Mouse (Mus musculus) limb, embryonic 12.5 days (tissue): ENCODE results near the gene Ddn. TPM values are rescaled to one million over a fixed set of nuclear protein-coding genes. Genes with fewer than 3 reads are reported as not detected.

Experiments
- ATAC-seq: fragments of 200-750 bp; cut with Nextera tagmentation; 2 replicates; pipeline ENCODE4 v1.8.0; 2017; ENCODE audit warnings: low read depth, moderate TSS enrichment; ENCODE audit not compliant: insufficient number of reproducible peaks, insufficient read depth, low FRiP score, low TSS enrichment
- H3K27ac ChIP-seq: fragments of 300-500 bp; sonication (generic); 2 replicates; pipeline ENCODE4 v1.5.1; 2016; ENCODE audit warnings: mild to moderate bottlenecking, moderate library complexity
- H3K27me3 ChIP-seq: fragments of 300-500 bp; sonication (generic); 2 replicates; pipeline ENCODE4 v1.6.1; 2016; ENCODE audit warnings: mild to moderate bottlenecking, moderate library complexity
- H3K36me3 ChIP-seq: fragments of 300-500 bp; sonication (generic); 2 replicates; pipeline ENCODE4 v1.6.1; 2016; ENCODE audit warnings: mild to moderate bottlenecking, moderate library complexity
- H3K4me1 ChIP-seq: fragments of 300-500 bp; sonication (generic); replicated peaks from 2 replicates; pipeline ENCODE4 v1.6.1; 2016
- H3K4me2 ChIP-seq: fragments of 300-500 bp; sonication (generic); 2 replicates; pipeline ENCODE4 v1.6.1; 2016; ENCODE audit warnings: mild to moderate bottlenecking, moderate library complexity
- H3K4me3 ChIP-seq: fragments of 300-500 bp; sonication (generic); replicated peaks from 2 replicates; pipeline ENCODE4 v1.5.1; 2016; ENCODE audit warnings: mild to moderate bottlenecking
- H3K9ac ChIP-seq: fragments of 300-500 bp; sonication (generic); replicated peaks from 2 replicates; pipeline ENCODE4 v1.6.1; 2016; ENCODE audit warnings: mild to moderate bottlenecking, moderate library complexity
- H3K9me3 ChIP-seq: fragments of 300-500 bp; sonication (generic); 2 replicates; pipeline ENCODE4 v1.6.1; 2016; ENCODE audit warnings: mild to moderate bottlenecking, moderate library complexity
- WGBS: fragments of 180-500 bp; shearing (Covaris S2); methylation state at CpG from one replicate; pipeline ENCODE4 v1.1.7; 2016; 5-methylcytosine and 5-hydroxymethylcytosine counted together
- polyA plus RNA-seq: library from polyadenylated mRNA; unstranded; fragments of >200 nt; fragmentation: Nextera tagmentation; extraction: Ambion mirVana; gene quantifications from 2 replicates; pipeline ENCODE4 v1.2.1, GENCODE M21; 2016

Ddn gene
- polyA plus RNA-seq, 1 experiment from 2014 or later: not detected

- Histone ChIP-seq H3K27me3 (peaks cover 91% of the 10 kb centered on the region), H3K4me3 (peak overlapping the region; percentile 48), H3K36me3 (peaks cover 11% of the 10 kb centered on the region), H3K27ac (no peak overlapping the region), H3K4me2 (peak overlapping the region; percentile 77), H3K9me3 (no peaks in the 10 kb centered on the region), H3K9ac (peak overlapping the region; percentile 51), H3K4me1 (peaks cover 44% of the 10 kb centered on the region)
- WGBS: 1% methylated on average over 55 of the region's 58 CpGs
- no peak for ATAC-seq
These were observed 2.2 kb downstream of the Ddn start for GRCm38 (mm10) chr15:98806809-98807770.

GRCm38 (mm10) chr15:98806071-98806808 is 3.0 kb downstream of the Ddn start:
- peaks cover 100% of the 10 kb centered on the region for H3K27me3 ChIP-seq
- H3K9me3 ChIP-seq: no peaks in the 10 kb centered on the region
- peak overlapping the region; percentile 80 for H3K4me2 ChIP-seq
- no peak overlapping the region for H3K27ac ChIP-seq
- H3K9ac ChIP-seq: no peak overlapping the region
- 4% methylated on average over 30 of the region's 30 CpGs for WGBS
- H3K36me3 ChIP-seq: peaks cover 3% of the 10 kb centered on the region; the same call in 1 of the 2 replicates
- H3K4me3 ChIP-seq: peak overlapping the region; percentile 48
- no peak for ATAC-seq
- H3K4me1 ChIP-seq: peaks cover 44% of the 10 kb centered on the region

DNA sequence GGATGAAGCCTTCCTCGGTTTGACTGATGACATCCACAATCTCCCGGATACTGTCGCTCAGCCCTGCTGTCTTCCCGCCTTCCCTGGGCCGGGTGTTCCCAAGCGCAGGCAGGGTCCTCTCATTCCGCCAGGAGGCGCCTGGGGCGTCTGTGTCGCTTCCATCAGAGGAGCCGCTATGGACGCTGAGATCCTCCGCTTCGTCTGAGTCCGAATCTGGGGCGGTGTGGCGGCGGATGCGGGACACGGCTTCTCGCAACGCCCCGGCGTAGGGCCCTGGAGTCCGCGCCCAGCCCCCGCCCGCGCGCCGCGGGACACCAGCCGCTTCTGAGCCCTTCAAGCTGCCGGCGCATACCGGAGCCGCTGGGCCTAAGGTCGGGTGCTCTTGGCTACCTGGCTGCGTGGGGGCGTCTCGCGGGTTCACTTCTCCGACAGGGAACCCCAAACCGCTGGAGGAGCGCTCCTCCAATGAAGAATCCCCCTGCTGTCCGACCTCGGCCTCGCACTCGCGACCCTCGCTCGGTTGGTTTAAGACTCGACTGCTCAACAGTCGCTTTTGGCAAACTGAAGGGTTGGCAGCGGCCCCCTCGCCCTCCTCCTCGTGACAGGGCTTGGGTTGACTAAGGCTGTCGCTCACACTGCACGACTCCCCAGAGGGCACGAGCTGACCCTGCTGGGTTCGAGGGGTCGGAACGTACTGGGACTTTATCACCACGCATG is 3.8 kb downstream of the Ddn start:
- Histone ChIP-seq H3K4me1 (peaks cover 44% of the 10 kb centered on the region), H3K27me3 (peaks cover 100% of the 10 kb centered on the region), H3K9me3 (no peaks in the 10 kb centered on the region), H3K9ac (peak overlapping the region; percentile 61), H3K36me3 (no peaks in the 10 kb centered on the region), H3K4me3 (peak overlapping the region; percentile 48), H3K27ac (no peak overlapping the region), H3K4me2 (peak overlapping the region; percentile 80)
- WGBS: 1% methylated on average over 64 of the region's 64 CpGs
- ATAC-seq: no peak

GRCm38 (mm10) chr15:98804054-98804453 is 5.2 kb downstream of the Ddn start:
- Histone ChIP-seq H3K9me3 (no peaks in the 10 kb centered on the region), H3K9ac (no peak overlapping the region; the same call in 1 of the 2 replicates), H3K36me3 (no peaks in the 10 kb centered on the region), H3K4me3 (0 out of 2 replicates have a peak overlapping the region, but pooled peaks have one; percentile 12), H3K27ac (no peak overlapping the region), H3K4me2 (peak overlapping the region; percentile 38), H3K4me1 (peaks cover 44% of the 10 kb centered on the region), H3K27me3 (peaks cover 100% of the 10 kb centered on the region)
- WGBS: under 1% methylated on average over 32 of the region's 32 CpGs
- no peak for ATAC-seq

- peaks cover 39% of the 10 kb centered on the region for H3K4me1 ChIP-seq
- no peaks in the 10 kb centered on the region for H3K36me3 ChIP-seq
- H3K4me2 ChIP-seq: no peak overlapping the region
- H3K9ac ChIP-seq: no peak overlapping the region
- H3K9me3 ChIP-seq: no peaks in the 10 kb centered on the region
- no peak overlapping the region for H3K4me3 ChIP-seq
- 3% methylated on average over 8 of the region's 8 CpGs for WGBS
- no peak overlapping the region for H3K27ac ChIP-seq
- peaks cover 100% of the 10 kb centered on the region for H3K27me3 ChIP-seq
- ATAC-seq: no peak
These were observed 6.4 kb downstream of the Ddn start for GRCm38 (mm10) chr15:98802926-98803325.

DNA sequence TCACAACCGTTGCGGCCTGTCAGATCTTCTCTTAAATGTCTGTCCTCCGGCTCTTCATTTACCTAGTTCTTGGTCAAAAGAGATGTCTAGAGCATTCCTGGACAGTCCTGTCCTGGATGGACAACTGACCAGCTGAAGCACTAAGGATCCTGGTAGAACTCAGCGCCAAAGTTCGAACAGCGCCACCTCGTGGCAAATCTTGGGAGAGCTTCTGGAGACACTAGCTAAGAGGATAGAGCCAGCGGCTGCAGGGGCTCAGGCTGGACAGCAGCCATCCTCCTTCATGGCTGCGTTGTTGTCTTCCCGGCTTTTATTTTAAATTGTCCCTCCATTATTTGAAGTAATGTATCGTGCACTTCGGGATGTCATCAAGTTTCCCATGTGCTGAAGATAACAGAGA is 9.9 kb downstream of the Ddn start:
- Histone ChIP-seq H3K4me1 (peaks cover 18% of the 10 kb centered on the region), H3K27ac (no peak overlapping the region), H3K27me3 (peaks cover 100% of the 10 kb centered on the region), H3K36me3 (no peaks in the 10 kb centered on the region), H3K9me3 (no peaks in the 10 kb centered on the region), H3K4me2 (no peak overlapping the region), H3K4me3 (no peak overlapping the region), H3K9ac (no peak overlapping the region)
- WGBS: 14% methylated on average over 12 of the region's 12 CpGs
- no peak for ATAC-seq

DNA sequence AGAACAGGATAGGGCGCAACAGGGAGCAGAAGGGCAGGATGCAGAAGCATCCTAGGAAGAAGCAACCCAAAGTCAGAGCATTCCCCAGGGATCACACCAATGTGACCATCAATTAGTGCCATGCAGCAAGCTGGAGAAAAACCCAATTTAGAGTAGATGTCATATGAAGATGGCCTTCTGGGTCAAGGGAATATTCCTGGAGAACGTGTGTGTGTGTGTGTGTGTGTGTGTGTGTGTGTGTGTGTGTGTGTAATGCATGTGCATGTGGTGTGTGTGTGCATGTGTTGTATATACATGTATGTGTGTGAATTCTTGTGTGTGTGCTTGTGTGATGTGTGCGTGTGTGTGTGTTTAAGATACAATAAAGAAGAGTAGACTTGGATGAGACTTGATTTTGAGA is 10.4 kb downstream of the Ddn start:
- Histone ChIP-seq H3K9ac (no peak overlapping the region), H3K4me2 (no peak overlapping the region), H3K27me3 (peaks cover 100% of the 10 kb centered on the region), H3K9me3 (no peaks in the 10 kb centered on the region), H3K27ac (no peak overlapping the region), H3K4me1 (peaks cover 17% of the 10 kb centered on the region), H3K36me3 (no peaks in the 10 kb centered on the region), H3K4me3 (no peak overlapping the region)
- 44% methylated on average over 3 of the region's 3 CpGs for WGBS
- no peak for ATAC-seq

DNA sequence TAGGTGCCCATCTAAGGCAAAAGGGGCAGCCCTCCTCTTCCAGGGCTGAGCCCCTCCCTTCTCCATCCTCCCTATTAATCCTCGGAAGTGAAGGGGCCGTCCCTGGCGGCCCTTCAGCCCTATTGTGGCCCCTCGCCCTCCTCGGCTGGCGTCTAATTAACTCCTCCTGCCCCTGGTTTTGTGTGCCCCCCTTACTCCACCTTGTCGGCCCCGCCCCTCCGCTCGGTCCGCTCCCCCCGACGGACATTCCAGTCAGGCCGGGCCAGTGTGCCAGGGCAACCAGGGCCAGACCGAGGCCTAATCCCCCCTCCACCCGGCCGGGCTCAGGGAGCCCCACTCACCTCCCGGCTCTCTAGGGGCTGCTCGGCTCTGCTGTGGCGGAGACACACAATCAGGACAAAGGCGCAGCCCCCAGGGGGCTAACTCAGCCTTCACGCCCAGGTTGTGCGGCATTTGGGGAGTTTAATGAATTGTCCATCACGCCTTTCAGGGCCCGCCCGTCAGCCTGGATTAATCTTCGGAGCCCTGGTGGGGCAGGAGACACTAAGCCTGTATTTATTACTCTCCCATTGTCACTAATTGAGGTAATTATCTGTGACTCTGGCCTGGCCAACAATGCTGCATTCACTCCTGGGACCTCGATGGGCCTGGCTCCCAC is 11.3 kb downstream of the Ddn start:
- H3K27ac ChIP-seq: no peak overlapping the region
- peaks cover 100% of the 10 kb centered on the region for H3K27me3 ChIP-seq
- no peaks in the 10 kb centered on the region for H3K36me3 ChIP-seq
- peak overlapping the region; percentile 26; the same call in 1 of the 2 replicates for H3K4me2 ChIP-seq
- 3% methylated on average over 28 of the region's 28 CpGs for WGBS
- H3K9me3 ChIP-seq: no peaks in the 10 kb centered on the region
- H3K9ac ChIP-seq: 0 out of 2 replicates have a peak overlapping the region, but pooled peaks have one; percentile 37
- H3K4me1 ChIP-seq: peaks cover 16% of the 10 kb centered on the region
- peak overlapping the region; percentile 21 for H3K4me3 ChIP-seq
- ATAC-seq: no peak

- Histone ChIP-seq H3K27me3 (peaks cover 100% of the 10 kb centered on the region), H3K4me3 (no peak overlapping the region), H3K9ac (no peak overlapping the region), H3K36me3 (no peaks in the 10 kb centered on the region), H3K9me3 (no peaks in the 10 kb centered on the region), H3K4me2 (no peak overlapping the region), H3K4me1 (peaks cover 25% of the 10 kb centered on the region), H3K27ac (no peak overlapping the region)
- 6% methylated on average over 13 of the region's 13 CpGs for WGBS
- ATAC-seq: no peak
These were observed 12.3 kb downstream of the Ddn start for GRCm38 (mm10) chr15:98796803-98797595.

DNA sequence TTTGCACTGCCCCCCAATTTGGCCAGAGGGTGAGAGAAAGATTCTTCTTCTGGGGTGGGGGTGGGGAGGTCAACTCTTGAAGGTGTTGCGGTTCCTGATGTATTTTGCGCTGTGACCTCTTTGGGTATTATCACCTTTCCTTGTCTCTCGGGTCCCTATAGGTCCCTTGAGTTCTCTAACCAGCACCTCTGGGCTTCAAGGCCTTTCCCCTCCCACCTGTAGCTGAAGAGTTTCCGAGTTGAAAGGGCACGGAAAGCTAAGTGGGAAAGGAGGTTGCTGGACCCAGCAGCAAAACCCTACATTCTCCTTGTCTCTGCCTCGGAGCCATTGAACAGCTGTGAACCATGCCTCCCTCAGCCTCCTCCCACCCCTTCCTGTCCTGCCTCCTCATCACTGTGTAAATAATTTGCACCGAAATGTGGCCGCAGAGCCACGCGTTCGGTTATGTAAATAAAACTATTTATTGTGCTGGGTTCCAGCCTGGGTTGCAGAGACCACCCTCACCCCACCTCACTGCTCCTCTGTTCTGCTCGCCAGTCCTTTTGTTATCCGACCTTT is 16.1 kb downstream of the Ddn start:
- no peak for ATAC-seq
- WGBS: 2% methylated on average over 13 of the region's 13 CpGs
- H3K9me3 ChIP-seq: no peaks in the 10 kb centered on the region
- peak overlapping the region; percentile 34; the same call in 1 of the 2 replicates for H3K4me3 ChIP-seq
- H3K27ac ChIP-seq: no peak overlapping the region
- H3K4me2 ChIP-seq: peak overlapping the region; percentile 44
- H3K9ac ChIP-seq: no peak overlapping the region
- H3K27me3 ChIP-seq: peaks cover 100% of the 10 kb centered on the region
- H3K36me3 ChIP-seq: no peaks in the 10 kb centered on the region
- peaks cover 41% of the 10 kb centered on the region for H3K4me1 ChIP-seq
